Mouse (Mus musculus) right cerebral cortex, adult 2 months (tissue): Measurements from ENCODE around the gene Rimbp3.

ENCODE experiments used
- DNase-seq, 2 experiments: peaks; one replicate each; pipeline ENCODE4 v3.0.0; 2021 to 2022; ENCODE audit warnings: low spot score in 2 of 2

Gene Rimbp3

GRCm38 (mm10) chr16:17255270-17255669, 46.9 kb downstream of the Rimbp3 start:
- DNase-seq, result no peak

GRCm38 (mm10) chr16:17257359-17257821, 49.0 kb downstream of the Rimbp3 start:
- DNase-seq, result peak in 1 of 2 experiments; percentile 16

GRCm38 (mm10) chr16:17258917-17259316, 50.5 kb downstream of the Rimbp3 start:
- DNase-seq, result no peak

- DNase-seq, result no peak
Observed at GRCm38 (mm10) chr16:17261341-17261740, 52.9 kb downstream of the Rimbp3 start.
